Mouse (Mus musculus): ENCODE measurements around the gene Sestd1.

GRCm38 (mm10) chr2:77191811-77192210, 88.6 kb downstream of the Sestd1 start:
- TF ChIP-seq CTCF (IDR thresholded peaks at IDR 0.05; ENCODE audit: insufficient read depth, low read depth, low read length): no peak
- no peak for TF ChIP-seq POLR2A (IDR thresholded peaks at IDR 0.05; ENCODE audit: insufficient read depth, low read depth, low read length)

Measured in olfactory bulb, adult 2 months (tissue).